Mouse (Mus musculus): ENCODE measurements around the gene Plcb2. TPM values are rescaled to one million over a fixed set of nuclear protein-coding genes. Genes with fewer than 3 reads are reported as not detected.
A peak's percentile ranks its signal among the peaks of the same experiment; 100 is the strongest.

The Plcb2 gene
- polyA plus RNA-seq, 1 experiment = 37.0 TPM

GRCm38 (mm10) chr2:118700179-118701062, 27.8 kb downstream of the Plcb2 start:
- TF ChIP-seq CTCF (IDR thresholded peaks at IDR 0.05; ENCODE audit: extremely low read depth, insufficient read depth, insufficient read length, insufficient replicate concordance) = peak; percentile 93
- TF ChIP-seq POLR2A (IDR thresholded peaks at IDR 0.05; ENCODE audit: low read depth, low read length) = no peak
- peaks cover 26% of the 10 kb centered on the region for H3K27me3 ChIP-seq (ENCODE audit: control insufficient read depth, insufficient read depth, low read length)

GRCm38 (mm10) chr2:118697955-118698354, 30.3 kb downstream of the Plcb2 start:
- H3K36me3 ChIP-seq (ENCODE audit: control insufficient read depth, insufficient read depth, low read length) = no peaks in the 10 kb centered on the region
- TF ChIP-seq CTCF (IDR thresholded peaks at IDR 0.05; ENCODE audit: extremely low read depth, insufficient read depth, insufficient read length, insufficient replicate concordance) = no peak
- no peak for DNase-seq (ENCODE audit: low read depth in 1 of 2, low spot score in 2 of 2)
- no peak overlapping the region for H3K27ac ChIP-seq (ENCODE audit: insufficient read depth, low read length)
- peaks cover 10% of the 10 kb centered on the region for H3K27me3 ChIP-seq (ENCODE audit: control insufficient read depth, insufficient read depth, low read length)
- peaks cover 8% of the 10 kb centered on the region for H3K4me1 ChIP-seq (ENCODE audit: control insufficient read depth, insufficient read depth, insufficient read length)
- no peak overlapping the region for H3K4me3 ChIP-seq (ENCODE audit: extremely low read depth, insufficient read depth, insufficient read length)
- WGBS = 65% methylated on average over 7 of the region's 7 CpGs

More at GRCm38 (mm10) chr2:118700179-118701062, 27.8 kb downstream of the Plcb2 start:
- Histone ChIP-seq H3K36me3 (ENCODE audit: control insufficient read depth, insufficient read depth, low read length) (no peaks in the 10 kb centered on the region), H3K27ac (ENCODE audit: insufficient read depth, low read length) (no peak overlapping the region), H3K4me3 (ENCODE audit: extremely low read depth, insufficient read depth, insufficient read length) (peak overlapping the region; percentile 37; the same call in 1 of the 2 replicates), H3K4me1 (ENCODE audit: control insufficient read depth, insufficient read depth, insufficient read length) (peaks cover 20% of the 10 kb centered on the region)
- DNase-seq (ENCODE audit: low read depth in 1 of 2, low spot score in 2 of 2) = peak; percentile 51 to 84
- WGBS = 7% methylated on average over 32 of the region's 32 CpGs

GRCm38 (mm10) chr2:118697311-118697877, 30.8 kb downstream of the Plcb2 start:
- Histone ChIP-seq H3K4me1 (ENCODE audit: control insufficient read depth, insufficient read depth, insufficient read length) (peaks cover 2% of the 10 kb centered on the region; the same call in 1 of the 2 replicates), H3K27me3 (ENCODE audit: control insufficient read depth, insufficient read depth, low read length) (peaks cover 4% of the 10 kb centered on the region), H3K36me3 (ENCODE audit: control insufficient read depth, insufficient read depth, low read length) (no peaks in the 10 kb centered on the region), H3K4me3 (ENCODE audit: extremely low read depth, insufficient read depth, insufficient read length) (no peak overlapping the region), H3K27ac (ENCODE audit: insufficient read depth, low read length) (no peak overlapping the region)
- WGBS = 56% methylated on average over 5 of the region's 5 CpGs
- TF ChIP-seq POLR2A (IDR thresholded peaks at IDR 0.05; ENCODE audit: low read depth, low read length) (no peak), CTCF (IDR thresholded peaks at IDR 0.05; ENCODE audit: extremely low read depth, insufficient read depth, insufficient read length, insufficient replicate concordance) (no peak)
- DNase-seq (ENCODE audit: low read depth in 1 of 2, low spot score in 2 of 2) = no peak

GRCm38 (mm10) chr2:118696451-118697308, 31.6 kb downstream of the Plcb2 start:
- DNase-seq (ENCODE audit: low read depth in 1 of 2, low spot score in 2 of 2) = no peak
- no peaks in the 10 kb centered on the region; the same call in 1 of the 2 replicates for H3K27me3 ChIP-seq (ENCODE audit: control insufficient read depth, insufficient read depth, low read length)
- H3K4me1 ChIP-seq (ENCODE audit: control insufficient read depth, insufficient read depth, insufficient read length) = no peaks in the 10 kb centered on the region; the same call in 1 of the 2 replicates
- no peaks in the 10 kb centered on the region for H3K36me3 ChIP-seq (ENCODE audit: control insufficient read depth, insufficient read depth, low read length)
- TF ChIP-seq CTCF (IDR thresholded peaks at IDR 0.05; ENCODE audit: extremely low read depth, insufficient read depth, insufficient read length, insufficient replicate concordance) (no peak), POLR2A (IDR thresholded peaks at IDR 0.05; ENCODE audit: low read depth, low read length) (no peak)
- H3K27ac ChIP-seq (ENCODE audit: insufficient read depth, low read length) = no peak overlapping the region
- no peak overlapping the region for H3K4me3 ChIP-seq (ENCODE audit: extremely low read depth, insufficient read depth, insufficient read length)
- WGBS = 30% methylated on average over 21 of the region's 21 CpGs

DNA sequence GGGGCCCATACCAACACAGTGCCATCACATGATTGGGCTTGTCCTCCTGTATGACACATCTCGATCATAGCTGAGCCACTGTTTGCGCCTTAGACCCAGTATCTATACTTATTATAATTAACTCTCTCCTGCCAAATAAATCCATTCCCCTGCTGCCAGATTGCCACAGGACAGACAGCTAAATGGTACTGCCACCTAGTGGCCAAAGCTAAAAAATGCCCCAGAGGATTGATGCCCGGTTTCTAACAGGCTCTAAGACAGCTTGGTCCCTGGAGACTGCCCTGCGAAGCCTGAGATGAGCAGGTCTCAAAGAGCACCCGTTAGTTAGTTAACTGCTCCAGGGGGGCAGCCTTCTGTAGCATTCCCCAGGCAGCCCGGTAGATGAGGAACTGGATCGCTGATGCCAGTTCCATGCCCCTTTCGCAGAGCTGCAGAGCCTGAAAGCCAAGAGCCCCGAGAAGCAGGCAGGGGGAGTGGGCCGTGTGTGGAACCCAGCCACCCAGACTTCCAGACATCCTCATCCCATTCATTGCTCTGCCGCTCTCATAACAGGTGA, 32.5 kb downstream of the Plcb2 start:
- DNase-seq (ENCODE audit: low read depth in 1 of 2, low spot score in 2 of 2) = peak; percentile 51 to 56
- Histone ChIP-seq H3K27me3 (ENCODE audit: control insufficient read depth, insufficient read depth, low read length) (no peaks in the 10 kb centered on the region), H3K36me3 (ENCODE audit: control insufficient read depth, insufficient read depth, low read length) (no peaks in the 10 kb centered on the region), H3K27ac (ENCODE audit: insufficient read depth, low read length) (no peak overlapping the region), H3K4me3 (ENCODE audit: extremely low read depth, insufficient read depth, insufficient read length) (no peak overlapping the region), H3K4me1 (ENCODE audit: control insufficient read depth, insufficient read depth, insufficient read length) (no peaks in the 10 kb centered on the region; the same call in 1 of the 2 replicates)
- WGBS = 31% methylated on average over 11 of the region's 11 CpGs
- peak; percentile 58; the same call in 1 of the 2 replicates for TF ChIP-seq CTCF (IDR thresholded peaks at IDR 0.05; ENCODE audit: extremely low read depth, insufficient read depth, insufficient read length, insufficient replicate concordance)
- no peak for TF ChIP-seq POLR2A (IDR thresholded peaks at IDR 0.05; ENCODE audit: low read depth, low read length)

DNA sequence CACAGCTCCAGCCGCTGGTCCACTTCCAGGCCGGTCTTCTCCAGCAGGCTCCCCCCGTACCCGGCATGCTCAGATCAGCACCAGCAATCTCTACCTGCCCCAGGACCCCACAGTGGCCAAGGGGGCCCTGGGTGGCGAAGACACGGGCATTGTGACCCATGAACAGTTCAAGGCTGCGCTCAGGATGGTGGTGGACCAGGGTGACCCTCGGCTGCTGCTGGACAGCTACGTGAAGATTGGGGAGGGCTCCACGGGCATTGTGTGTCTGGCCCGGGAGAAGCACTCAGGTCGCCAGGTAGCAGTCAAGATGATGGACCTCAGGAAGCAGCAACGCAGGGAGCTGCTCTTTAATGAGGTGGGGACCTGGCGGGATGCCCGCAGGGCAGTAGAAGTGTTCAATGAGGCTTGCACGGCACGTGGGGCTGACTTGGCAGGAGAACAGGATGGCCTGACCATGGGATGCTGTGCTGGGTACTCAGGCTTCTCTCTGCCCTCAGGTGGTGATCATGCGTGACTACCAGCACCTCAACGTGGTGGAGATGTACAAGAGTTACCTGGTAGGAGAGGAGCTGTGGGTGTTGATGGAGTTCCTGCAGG, 34.8 kb downstream of the Plcb2 start:
- H3K4me3 ChIP-seq (ENCODE audit: extremely low read depth, insufficient read depth, insufficient read length) = no peak overlapping the region
- WGBS = 87% methylated on average over 19 of the region's 19 CpGs
- H3K4me1 ChIP-seq (ENCODE audit: control insufficient read depth, insufficient read depth, insufficient read length) = no peaks in the 10 kb centered on the region; the same call in 1 of the 2 replicates
- DNase-seq (ENCODE audit: low read depth in 1 of 2, low spot score in 2 of 2) = no peak
- no peak for TF ChIP-seq POLR2A (IDR thresholded peaks at IDR 0.05; ENCODE audit: low read depth, low read length)
- no peak for TF ChIP-seq CTCF (IDR thresholded peaks at IDR 0.05; ENCODE audit: extremely low read depth, insufficient read depth, insufficient read length, insufficient replicate concordance)
- no peaks in the 10 kb centered on the region for H3K27me3 ChIP-seq (ENCODE audit: control insufficient read depth, insufficient read depth, low read length)
- H3K36me3 ChIP-seq (ENCODE audit: control insufficient read depth, insufficient read depth, low read length) = no peaks in the 10 kb centered on the region
- H3K27ac ChIP-seq (ENCODE audit: insufficient read depth, low read length) = no peak overlapping the region

All from spleen, adult 2 months (tissue).